Mouse (Mus musculus): ENCODE measurements around the gene Slc25a21. TPM values are rescaled to one million over a fixed set of nuclear protein-coding genes. Genes with fewer than 3 reads are reported as not detected.

Slc25a21 gene
- polyA plus RNA-seq, 1 experiment from 2014 or later = 1.2 TPM

GRCm38 (mm10) chr12:56807483-56807882 lies 389.8 kb downstream of the Slc25a21 start:
- 65% methylated on average over 2 of the region's 2 CpGs for WGBS
- ATAC-seq (ENCODE audit: low FRiP score) = no peak
- no peak overlapping the region for H3K9ac ChIP-seq (ENCODE audit: low read depth, low read length)

GRCm38 (mm10) chr12:56807078-56807477 lies 390.2 kb downstream of the Slc25a21 start:
- WGBS = 92% methylated on average over 2 of the region's 2 CpGs

More at GRCm38 (mm10) chr12:56807483-56807882, 389.8 kb downstream of the Slc25a21 start:
- H3K4me2 ChIP-seq (replicated peaks; ENCODE audit: low read depth, low read length) = no peak overlapping the region
- DNase-seq (ENCODE audit: low spot score) = no peak
- H3K27ac ChIP-seq (ENCODE audit: low read depth, low read length) = no peak overlapping the region
- no peaks in the 10 kb centered on the region for H3K27me3 ChIP-seq (ENCODE audit: control insufficient read depth, insufficient read depth, low read length)
- no peaks in the 10 kb centered on the region for H3K4me1 ChIP-seq (replicated peaks; ENCODE audit: control insufficient read depth, insufficient read depth, low read length)
- no peaks in the 10 kb centered on the region for H3K36me3 ChIP-seq (ENCODE audit: control insufficient read depth, insufficient read depth, low read length)
- H3K9me3 ChIP-seq (ENCODE audit: control insufficient read depth, low read length) = no peaks in the 10 kb centered on the region
- no peak overlapping the region for H3K4me3 ChIP-seq (ENCODE audit: low read depth, low read length)

GRCm38 (mm10) chr12:56804487-56804886 lies 392.8 kb downstream of the Slc25a21 start:
- H3K9me3 ChIP-seq (ENCODE audit: control insufficient read depth, low read length) = no peaks in the 10 kb centered on the region
- H3K27ac ChIP-seq (ENCODE audit: low read depth, low read length) = no peak overlapping the region
- DNase-seq (ENCODE audit: low spot score) (no peak), ATAC-seq (ENCODE audit: low FRiP score) (no peak)
- no peaks in the 10 kb centered on the region for H3K27me3 ChIP-seq (ENCODE audit: control insufficient read depth, insufficient read depth, low read length)
- H3K36me3 ChIP-seq (ENCODE audit: control insufficient read depth, insufficient read depth, low read length) = no peaks in the 10 kb centered on the region
- no peak overlapping the region for H3K4me2 ChIP-seq (replicated peaks; ENCODE audit: low read depth, low read length)
- no peak overlapping the region for H3K9ac ChIP-seq (ENCODE audit: low read depth, low read length)
- no peak overlapping the region for H3K4me3 ChIP-seq (ENCODE audit: low read depth, low read length)
- no peaks in the 10 kb centered on the region for H3K4me1 ChIP-seq (replicated peaks; ENCODE audit: control insufficient read depth, insufficient read depth, low read length)
- 68% methylated on average over 3 of the region's 3 CpGs for WGBS

More at GRCm38 (mm10) chr12:56807078-56807477, 390.2 kb downstream of the Slc25a21 start:
- DNase-seq (ENCODE audit: low spot score) = no peak
- Histone ChIP-seq H3K27me3 (ENCODE audit: control insufficient read depth, insufficient read depth, low read length) (no peaks in the 10 kb centered on the region), H3K9me3 (ENCODE audit: control insufficient read depth, low read length) (no peaks in the 10 kb centered on the region), H3K4me3 (ENCODE audit: low read depth, low read length) (no peak overlapping the region), H3K36me3 (ENCODE audit: control insufficient read depth, insufficient read depth, low read length) (no peaks in the 10 kb centered on the region), H3K4me1 (replicated peaks; ENCODE audit: control insufficient read depth, insufficient read depth, low read length) (no peaks in the 10 kb centered on the region), H3K4me2 (replicated peaks; ENCODE audit: low read depth, low read length) (no peak overlapping the region), H3K27ac (ENCODE audit: low read depth, low read length) (no peak overlapping the region), H3K9ac (ENCODE audit: low read depth, low read length) (no peak overlapping the region)
- no peak for ATAC-seq (ENCODE audit: low FRiP score)

GRCm38 (mm10) chr12:56798641-56799415 lies 398.4 kb downstream of the Slc25a21 start:
- H3K9ac ChIP-seq (ENCODE audit: low read depth, low read length) = no peak overlapping the region
- no peak overlapping the region for H3K4me2 ChIP-seq (replicated peaks; ENCODE audit: low read depth, low read length)
- H3K27me3 ChIP-seq (ENCODE audit: control insufficient read depth, insufficient read depth, low read length) = no peaks in the 10 kb centered on the region
- H3K9me3 ChIP-seq (ENCODE audit: control insufficient read depth, low read length) = no peaks in the 10 kb centered on the region
- H3K36me3 ChIP-seq (ENCODE audit: control insufficient read depth, insufficient read depth, low read length) = no peaks in the 10 kb centered on the region
- ATAC-seq (ENCODE audit: low FRiP score) = no peak
- 61% methylated on average over 6 of the region's 6 CpGs for WGBS
- no peak overlapping the region for H3K27ac ChIP-seq (ENCODE audit: low read depth, low read length)
- H3K4me3 ChIP-seq (ENCODE audit: low read depth, low read length) = no peak overlapping the region
- no peak for DNase-seq (ENCODE audit: low spot score)
- H3K4me1 ChIP-seq (replicated peaks; ENCODE audit: control insufficient read depth, insufficient read depth, low read length) = no peaks in the 10 kb centered on the region

GRCm38 (mm10) chr12:56789236-56789635 lies 408.0 kb downstream of the Slc25a21 start:
- H3K4me1 ChIP-seq (replicated peaks; ENCODE audit: control insufficient read depth, insufficient read depth, low read length) = no peaks in the 10 kb centered on the region
- no peak overlapping the region for H3K4me3 ChIP-seq (ENCODE audit: low read depth, low read length)
- no peak overlapping the region for H3K27ac ChIP-seq (ENCODE audit: low read depth, low read length)
- no peaks in the 10 kb centered on the region for H3K36me3 ChIP-seq (ENCODE audit: control insufficient read depth, insufficient read depth, low read length)
- 78% methylated on average over 4 of the region's 4 CpGs for WGBS
- H3K9ac ChIP-seq (ENCODE audit: low read depth, low read length) = no peak overlapping the region
- H3K27me3 ChIP-seq (ENCODE audit: control insufficient read depth, insufficient read depth, low read length) = no peaks in the 10 kb centered on the region
- ATAC-seq (ENCODE audit: low FRiP score) = no peak
- H3K4me2 ChIP-seq (replicated peaks; ENCODE audit: low read depth, low read length) = no peak overlapping the region
- no peaks in the 10 kb centered on the region for H3K9me3 ChIP-seq (ENCODE audit: control insufficient read depth, low read length)
- no peak for DNase-seq (ENCODE audit: low spot score)

GRCm38 (mm10) chr12:56785250-56785649 lies 412.0 kb downstream of the Slc25a21 start:
- Histone ChIP-seq H3K9ac (ENCODE audit: low read depth, low read length) (no peak overlapping the region), H3K27me3 (ENCODE audit: control insufficient read depth, insufficient read depth, low read length) (no peaks in the 10 kb centered on the region), H3K9me3 (ENCODE audit: control insufficient read depth, low read length) (no peaks in the 10 kb centered on the region), H3K4me3 (ENCODE audit: low read depth, low read length) (no peak overlapping the region), H3K4me2 (replicated peaks; ENCODE audit: low read depth, low read length) (no peak overlapping the region), H3K4me1 (replicated peaks; ENCODE audit: control insufficient read depth, insufficient read depth, low read length) (no peaks in the 10 kb centered on the region), H3K36me3 (ENCODE audit: control insufficient read depth, insufficient read depth, low read length) (no peaks in the 10 kb centered on the region), H3K27ac (ENCODE audit: low read depth, low read length) (no peak overlapping the region)
- no peak for DNase-seq (ENCODE audit: low spot score)
- no peak for ATAC-seq (ENCODE audit: low FRiP score)
- WGBS = 83% methylated on average over 1 of the region's 1 CpGs

GRCm38 (mm10) chr12:56781196-56781595 lies 416.1 kb downstream of the Slc25a21 start:
- Histone ChIP-seq H3K4me2 (replicated peaks; ENCODE audit: low read depth, low read length) (no peak overlapping the region), H3K4me1 (replicated peaks; ENCODE audit: control insufficient read depth, insufficient read depth, low read length) (no peaks in the 10 kb centered on the region), H3K9ac (ENCODE audit: low read depth, low read length) (no peak overlapping the region), H3K27ac (ENCODE audit: low read depth, low read length) (no peak overlapping the region), H3K4me3 (ENCODE audit: low read depth, low read length) (no peak overlapping the region), H3K9me3 (ENCODE audit: control insufficient read depth, low read length) (no peaks in the 10 kb centered on the region), H3K27me3 (ENCODE audit: control insufficient read depth, insufficient read depth, low read length) (no peaks in the 10 kb centered on the region), H3K36me3 (ENCODE audit: control insufficient read depth, insufficient read depth, low read length) (no peaks in the 10 kb centered on the region)
- DNase-seq (ENCODE audit: low spot score) (no peak), ATAC-seq (ENCODE audit: low FRiP score) (no peak)
- WGBS = 88% methylated on average over 5 of the region's 5 CpGs

GRCm38 (mm10) chr12:56779621-56780020 lies 417.7 kb downstream of the Slc25a21 start:
- no peak overlapping the region for H3K4me2 ChIP-seq (replicated peaks; ENCODE audit: low read depth, low read length)
- WGBS = 91% methylated on average over 3 of the region's 3 CpGs
- H3K9ac ChIP-seq (ENCODE audit: low read depth, low read length) = no peak overlapping the region
- no peaks in the 10 kb centered on the region for H3K9me3 ChIP-seq (ENCODE audit: control insufficient read depth, low read length)
- no peak overlapping the region for H3K27ac ChIP-seq (ENCODE audit: low read depth, low read length)
- ATAC-seq (ENCODE audit: low FRiP score) (no peak), DNase-seq (ENCODE audit: low spot score) (no peak)
- H3K36me3 ChIP-seq (ENCODE audit: control insufficient read depth, insufficient read depth, low read length) = no peaks in the 10 kb centered on the region
- no peaks in the 10 kb centered on the region for H3K4me1 ChIP-seq (replicated peaks; ENCODE audit: control insufficient read depth, insufficient read depth, low read length)
- no peaks in the 10 kb centered on the region for H3K27me3 ChIP-seq (ENCODE audit: control insufficient read depth, insufficient read depth, low read length)
- H3K4me3 ChIP-seq (ENCODE audit: low read depth, low read length) = no peak overlapping the region

- H3K9ac ChIP-seq (ENCODE audit: low read depth, low read length) = no peak overlapping the region
- H3K4me2 ChIP-seq (replicated peaks; ENCODE audit: low read depth, low read length) = no peak overlapping the region
- ATAC-seq (ENCODE audit: low FRiP score) (no peak), DNase-seq (ENCODE audit: low spot score) (no peak)
- H3K9me3 ChIP-seq (ENCODE audit: control insufficient read depth, low read length) = no peaks in the 10 kb centered on the region
- H3K27ac ChIP-seq (ENCODE audit: low read depth, low read length) = no peak overlapping the region
- H3K27me3 ChIP-seq (ENCODE audit: control insufficient read depth, insufficient read depth, low read length) = no peaks in the 10 kb centered on the region
- no peaks in the 10 kb centered on the region for H3K4me1 ChIP-seq (replicated peaks; ENCODE audit: control insufficient read depth, insufficient read depth, low read length)
- 74% methylated on average over 6 of the region's 6 CpGs for WGBS
- no peak overlapping the region for H3K4me3 ChIP-seq (ENCODE audit: low read depth, low read length)
- H3K36me3 ChIP-seq (ENCODE audit: control insufficient read depth, insufficient read depth, low read length) = no peaks in the 10 kb centered on the region
Observed at GRCm38 (mm10) chr12:56773941-56774340, 423.3 kb downstream of the Slc25a21 start.

Measured in hindbrain, embryonic 11.5 days (tissue).